Mouse (Mus musculus): Measurements from ENCODE around the gene Gimap7. TPM values are rescaled to one million over a fixed set of nuclear protein-coding genes. Genes with fewer than 3 reads are reported as not detected.

Gene Gimap7
- polyA plus RNA-seq, 1 experiment, result not detected

DNA sequence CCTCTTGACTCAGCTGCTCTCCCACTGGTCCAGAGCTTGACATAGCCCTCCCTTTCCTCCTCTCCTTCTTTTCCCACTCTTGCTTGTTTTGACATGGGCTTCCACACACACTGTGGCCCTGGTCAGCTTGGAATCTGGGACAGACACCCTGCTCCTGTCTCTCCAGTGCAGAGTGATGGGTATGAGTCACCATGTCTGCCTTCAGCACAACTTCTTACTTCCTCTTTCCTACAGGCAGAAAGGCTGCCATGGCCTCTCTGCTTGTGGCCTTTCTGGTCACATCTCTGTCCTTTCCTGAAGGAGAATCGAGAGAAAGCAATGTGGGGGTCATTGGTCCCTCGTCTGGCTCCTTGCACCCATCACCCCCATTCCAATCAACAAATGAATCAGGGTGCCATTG is 31.3 kb upstream of the Gimap7 start:
- H3K4me1 ChIP-seq (ENCODE audit: control insufficient read depth, insufficient read depth, low read length), result no peaks in the 10 kb centered on the region
- TF ChIP-seq CTCF (IDR thresholded peaks at IDR 0.05; ENCODE audit: low read depth, low read length) (no peak), EP300 (IDR thresholded peaks at IDR 0.05; ENCODE audit: insufficient read depth, low read depth, low read length) (no peak), POLR2A (IDR thresholded peaks at IDR 0.05; ENCODE audit: insufficient read depth, low read length) (no peak)
- no peaks in the 10 kb centered on the region for H3K36me3 ChIP-seq (ENCODE audit: control insufficient read depth, insufficient read depth, low read length, poor library complexity, severe bottlenecking)

DNA sequence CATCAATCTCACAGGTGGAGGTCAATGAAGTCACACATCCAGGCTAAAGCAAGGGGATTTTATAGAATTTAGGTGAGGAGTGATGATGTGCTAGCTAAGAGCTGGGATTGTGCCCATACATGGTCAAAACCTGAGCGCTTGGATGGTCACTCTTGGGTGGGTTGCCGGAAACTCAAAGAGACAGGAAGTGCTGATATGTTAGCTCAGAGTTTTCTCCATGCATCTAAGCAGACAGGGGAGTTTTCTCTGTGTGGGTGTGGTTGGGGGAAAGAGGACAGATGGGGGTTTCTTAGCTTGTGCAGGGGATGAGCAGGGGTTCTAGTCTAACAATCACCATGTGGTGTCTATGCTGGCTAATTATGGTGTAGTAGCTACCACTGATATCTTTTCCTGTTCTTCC is 29.1 kb upstream of the Gimap7 start:
- H3K4me3 ChIP-seq (ENCODE audit: low read depth, low read length), result no peak overlapping the region
- H3K4me1 ChIP-seq (ENCODE audit: control insufficient read depth, insufficient read depth, low read length), result no peaks in the 10 kb centered on the region
- no peaks in the 10 kb centered on the region; the same call in 1 of the 2 replicates for H3K27me3 ChIP-seq (ENCODE audit: control insufficient read depth, insufficient read depth, low read length, poor library complexity, severe bottlenecking)
- H3K9ac ChIP-seq (ENCODE audit: low read depth, poor library complexity, severe bottlenecking), result no peak overlapping the region
- H3K9me3 ChIP-seq (replicated peaks; ENCODE audit: control insufficient read depth, insufficient read depth, low read length, poor library complexity, severe bottlenecking), result no peaks in the 10 kb centered on the region
- H3K27ac ChIP-seq (ENCODE audit: insufficient read depth, low read length), result no peak overlapping the region
- no peak for TF ChIP-seq EP300 (IDR thresholded peaks at IDR 0.05; ENCODE audit: insufficient read depth, low read depth, low read length)
- TF ChIP-seq CTCF (IDR thresholded peaks at IDR 0.05; ENCODE audit: low read depth, low read length), result no peak
- no peak for TF ChIP-seq POLR2A (IDR thresholded peaks at IDR 0.05; ENCODE audit: insufficient read depth, low read length)
- no peaks in the 10 kb centered on the region for H3K36me3 ChIP-seq (ENCODE audit: control insufficient read depth, insufficient read depth, low read length, poor library complexity, severe bottlenecking)

More for the DNA sequence above, 31.3 kb upstream of the Gimap7 start:
- H3K27me3 ChIP-seq (ENCODE audit: control insufficient read depth, insufficient read depth, low read length, poor library complexity, severe bottlenecking), result no peaks in the 10 kb centered on the region; the same call in 1 of the 2 replicates
- no peaks in the 10 kb centered on the region for H3K9me3 ChIP-seq (replicated peaks; ENCODE audit: control insufficient read depth, insufficient read depth, low read length, poor library complexity, severe bottlenecking)
- H3K4me3 ChIP-seq (ENCODE audit: low read depth, low read length), result no peak overlapping the region
- no peak overlapping the region for H3K27ac ChIP-seq (ENCODE audit: insufficient read depth, low read length)
- H3K9ac ChIP-seq (ENCODE audit: low read depth, poor library complexity, severe bottlenecking), result no peak overlapping the region

DNA sequence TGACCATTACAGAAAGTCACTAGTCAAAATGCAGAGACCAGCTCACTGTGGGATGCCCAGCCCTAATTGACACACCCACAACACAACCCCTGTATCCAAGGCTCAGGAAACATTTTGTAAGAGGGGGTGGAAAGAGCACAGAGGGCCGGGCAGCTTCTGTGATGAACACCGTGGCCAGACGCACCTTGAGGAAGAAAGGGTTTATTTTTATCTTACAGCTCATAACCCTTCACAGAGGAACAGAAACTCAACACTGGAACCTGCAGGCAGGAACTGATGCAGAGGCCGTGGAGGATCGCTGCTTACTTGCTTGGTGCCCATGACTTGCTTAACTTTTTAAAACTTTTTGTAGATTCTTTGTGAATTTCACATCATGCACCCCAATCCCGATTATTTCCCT is 25.5 kb upstream of the Gimap7 start:
- Histone ChIP-seq H3K36me3 (ENCODE audit: control insufficient read depth, insufficient read depth, low read length, poor library complexity, severe bottlenecking) (no peaks in the 10 kb centered on the region), H3K9ac (ENCODE audit: low read depth, poor library complexity, severe bottlenecking) (no peak overlapping the region), H3K9me3 (replicated peaks; ENCODE audit: control insufficient read depth, insufficient read depth, low read length, poor library complexity, severe bottlenecking) (no peaks in the 10 kb centered on the region), H3K27me3 (ENCODE audit: control insufficient read depth, insufficient read depth, low read length, poor library complexity, severe bottlenecking) (no peaks in the 10 kb centered on the region; the same call in 1 of the 2 replicates), H3K27ac (ENCODE audit: insufficient read depth, low read length) (no peak overlapping the region), H3K4me3 (ENCODE audit: low read depth, low read length) (no peak overlapping the region), H3K4me1 (ENCODE audit: control insufficient read depth, insufficient read depth, low read length) (no peaks in the 10 kb centered on the region)
- no peak for TF ChIP-seq CTCF (IDR thresholded peaks at IDR 0.05; ENCODE audit: low read depth, low read length)
- no peak for TF ChIP-seq EP300 (IDR thresholded peaks at IDR 0.05; ENCODE audit: insufficient read depth, low read depth, low read length)
- no peak for TF ChIP-seq POLR2A (IDR thresholded peaks at IDR 0.05; ENCODE audit: insufficient read depth, low read length)

DNA sequence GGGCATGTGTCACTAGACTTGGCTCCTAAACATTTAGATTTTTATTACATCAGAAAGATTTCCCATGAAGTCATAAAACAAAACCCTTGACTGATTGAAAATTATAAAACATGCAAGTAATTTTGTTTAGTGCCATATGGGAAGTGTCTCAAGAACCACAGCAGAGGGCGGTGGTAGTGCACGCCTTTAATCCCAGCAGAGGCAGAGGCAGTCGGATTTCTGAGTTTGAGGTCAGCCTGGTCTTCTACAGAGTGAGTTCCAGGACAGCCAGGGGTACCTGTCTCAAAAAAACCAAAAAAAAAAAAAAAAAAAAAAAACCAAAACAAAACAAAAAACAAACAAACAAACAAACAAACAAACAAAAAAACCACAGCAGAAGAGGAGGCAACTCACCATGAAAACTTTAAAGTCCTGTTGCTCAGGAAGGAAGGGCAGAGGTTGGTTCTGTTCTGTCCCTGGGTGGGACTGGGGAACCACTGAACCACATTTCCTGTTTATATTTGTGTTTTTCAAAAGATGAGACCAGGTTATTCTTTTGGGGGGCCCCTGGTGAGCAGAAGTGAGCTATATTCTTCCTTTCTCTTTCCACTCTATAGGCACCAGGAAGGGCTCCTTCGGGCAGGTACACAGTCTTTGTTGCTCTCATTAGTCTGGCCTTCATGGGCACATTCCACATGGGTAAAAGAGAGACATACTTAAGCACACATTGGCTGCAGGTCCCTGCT is 21.4 kb upstream of the Gimap7 start:
- Histone ChIP-seq H3K4me3 (ENCODE audit: low read depth, low read length) (no peak overlapping the region), H3K9me3 (replicated peaks; ENCODE audit: control insufficient read depth, insufficient read depth, low read length, poor library complexity, severe bottlenecking) (no peaks in the 10 kb centered on the region), H3K27me3 (ENCODE audit: control insufficient read depth, insufficient read depth, low read length, poor library complexity, severe bottlenecking) (no peaks in the 10 kb centered on the region), H3K9ac (ENCODE audit: low read depth, poor library complexity, severe bottlenecking) (no peak overlapping the region), H3K27ac (ENCODE audit: insufficient read depth, low read length) (no peak overlapping the region), H3K36me3 (ENCODE audit: control insufficient read depth, insufficient read depth, low read length, poor library complexity, severe bottlenecking) (no peaks in the 10 kb centered on the region), H3K4me1 (ENCODE audit: control insufficient read depth, insufficient read depth, low read length) (no peaks in the 10 kb centered on the region)
- TF ChIP-seq EP300 (IDR thresholded peaks at IDR 0.05; ENCODE audit: insufficient read depth, low read depth, low read length), result no peak
- TF ChIP-seq POLR2A (IDR thresholded peaks at IDR 0.05; ENCODE audit: insufficient read depth, low read length), result no peak
- TF ChIP-seq CTCF (IDR thresholded peaks at IDR 0.05; ENCODE audit: low read depth, low read length), result no peak

DNA sequence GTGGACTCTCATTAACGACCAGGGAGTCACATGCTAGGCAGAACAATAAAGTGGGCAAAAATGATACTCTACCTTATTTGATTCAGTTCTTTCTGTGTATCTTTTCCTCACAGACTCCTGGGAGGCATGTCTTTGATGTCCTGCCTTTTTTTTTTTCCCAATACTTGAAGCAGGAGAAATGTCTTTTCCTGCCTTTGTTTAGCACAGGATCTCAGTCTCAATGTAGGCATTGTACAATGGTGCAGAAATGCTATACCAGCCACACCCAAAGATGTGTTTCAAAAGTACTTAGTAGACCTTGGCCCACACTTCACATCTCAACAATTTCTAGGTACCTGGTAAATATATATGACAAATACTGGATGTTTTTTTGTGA is 20.9 kb upstream of the Gimap7 start:
- Histone ChIP-seq H3K9ac (ENCODE audit: low read depth, poor library complexity, severe bottlenecking) (no peak overlapping the region), H3K36me3 (ENCODE audit: control insufficient read depth, insufficient read depth, low read length, poor library complexity, severe bottlenecking) (no peaks in the 10 kb centered on the region), H3K4me3 (ENCODE audit: low read depth, low read length) (no peak overlapping the region), H3K4me1 (ENCODE audit: control insufficient read depth, insufficient read depth, low read length) (no peaks in the 10 kb centered on the region), H3K27me3 (ENCODE audit: control insufficient read depth, insufficient read depth, low read length, poor library complexity, severe bottlenecking) (no peaks in the 10 kb centered on the region), H3K9me3 (replicated peaks; ENCODE audit: control insufficient read depth, insufficient read depth, low read length, poor library complexity, severe bottlenecking) (no peaks in the 10 kb centered on the region), H3K27ac (ENCODE audit: insufficient read depth, low read length) (no peak overlapping the region)
- no peak for TF ChIP-seq EP300 (IDR thresholded peaks at IDR 0.05; ENCODE audit: insufficient read depth, low read depth, low read length)
- no peak for TF ChIP-seq POLR2A (IDR thresholded peaks at IDR 0.05; ENCODE audit: insufficient read depth, low read length)
- no peak for TF ChIP-seq CTCF (IDR thresholded peaks at IDR 0.05; ENCODE audit: low read depth, low read length)

DNA sequence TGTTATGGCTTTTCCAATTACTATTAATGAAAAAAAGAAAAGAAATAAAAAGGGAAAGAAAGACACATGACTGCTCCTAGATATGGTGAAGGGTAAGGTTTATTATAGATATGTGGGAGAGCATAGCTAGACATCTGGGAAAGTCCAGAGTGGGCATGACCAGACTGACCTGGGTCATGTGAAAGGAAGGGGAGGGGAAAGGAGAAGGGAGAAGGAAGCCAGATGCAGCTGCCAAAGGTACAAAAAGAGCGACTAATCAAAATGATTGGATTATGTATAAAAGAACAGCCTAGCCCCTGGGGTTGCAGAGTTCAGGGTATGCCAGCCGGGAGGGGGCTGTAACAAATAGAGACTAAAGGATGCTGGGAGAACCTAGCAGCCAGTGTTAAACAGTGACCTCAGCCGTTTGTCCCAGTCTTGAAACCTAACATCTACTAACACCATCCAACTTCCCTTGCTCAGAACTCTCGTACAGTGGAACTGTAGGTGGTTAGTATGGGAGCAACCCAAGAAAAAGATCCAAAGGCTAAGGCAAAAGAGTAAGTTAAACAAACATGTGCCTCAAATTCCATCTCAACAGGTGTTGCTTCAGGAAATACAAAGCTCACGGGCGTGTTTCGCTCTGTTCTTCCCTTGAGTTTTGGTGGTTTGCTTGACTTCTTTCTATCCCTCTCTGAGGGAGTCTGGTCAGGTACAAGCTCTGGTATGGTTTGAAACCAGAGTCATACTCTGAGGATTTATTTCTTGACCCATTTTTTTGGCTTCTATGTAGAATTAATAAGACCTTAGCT is 20.2 kb upstream of the Gimap7 start:
- H3K36me3 ChIP-seq (ENCODE audit: control insufficient read depth, insufficient read depth, low read length, poor library complexity, severe bottlenecking), result no peaks in the 10 kb centered on the region
- no peak overlapping the region for H3K4me3 ChIP-seq (ENCODE audit: low read depth, low read length)
- H3K9me3 ChIP-seq (replicated peaks; ENCODE audit: control insufficient read depth, insufficient read depth, low read length, poor library complexity, severe bottlenecking), result no peaks in the 10 kb centered on the region
- TF ChIP-seq POLR2A (IDR thresholded peaks at IDR 0.05; ENCODE audit: insufficient read depth, low read length) (no peak), CTCF (IDR thresholded peaks at IDR 0.05; ENCODE audit: low read depth, low read length) (no peak), EP300 (IDR thresholded peaks at IDR 0.05; ENCODE audit: insufficient read depth, low read depth, low read length) (no peak)
- no peaks in the 10 kb centered on the region for H3K27me3 ChIP-seq (ENCODE audit: control insufficient read depth, insufficient read depth, low read length, poor library complexity, severe bottlenecking)
- no peaks in the 10 kb centered on the region for H3K4me1 ChIP-seq (ENCODE audit: control insufficient read depth, insufficient read depth, low read length)
- H3K9ac ChIP-seq (ENCODE audit: low read depth, poor library complexity, severe bottlenecking), result no peak overlapping the region
- H3K27ac ChIP-seq (ENCODE audit: insufficient read depth, low read length), result no peak overlapping the region
